Mouse (Mus musculus): Measurements from ENCODE around the gene Bmpr2. TPM values are rescaled to one million over a fixed set of nuclear protein-coding genes. Genes with fewer than 3 reads are reported as not detected.

The Bmpr2 gene
- total RNA-seq, 2 experiments from 2014 or later: 40.5 to 43.4 TPM

- no peak for DNase-seq (ENCODE audit: low spot score in 2 of 2)
Observed at GRCm38 (mm10) chr1:59926021-59926672, 162.9 kb downstream of the Bmpr2 start.

GRCm38 (mm10) chr1:59927131-59927680 lies 164.0 kb downstream of the Bmpr2 start:
- no peak for DNase-seq (ENCODE audit: low spot score in 2 of 2)

Other genes with a start within 250 kb of the Bmpr2 start
- 1 to 10 TPM; 1.9 to 2.2 TPM for gene Gm973, start 247.1 kb upstream of the Bmpr2 start, total RNA-seq (2021)
- gene Sumo1, start 92.6 kb upstream of the Bmpr2 start, total RNA-seq (2021): 10 to 100 TPM; 87.3 to 97.7 TPM
- gene Nop58, start 78.4 kb upstream of the Bmpr2 start, total RNA-seq (2021): 10 to 100 TPM; 77.7 to 96.0 TPM
- 10 to 100 TPM in 1 of 2 experiments, 1 to 10 TPM in 1; 9.8 to 10.6 TPM for gene Fam117b, start 149.6 kb downstream of the Bmpr2 start, total RNA-seq (2021)

All from gastrocnemius, postnatal 4 days (tissue).